Mouse (Mus musculus) kidney, adult 18-20 months (tissue): ENCODE results near the gene Tmed1.
"Not testable (repeated sequence)": the region's sequence is repeated elsewhere in the genome, so short reads cannot be mapped to it uniquely, and the experiment has no call there.

Experiments
- DNase-seq: peaks from one replicate; pipeline ENCODE4 v3.0.0; 2021

Gene Tmed1

DNA sequence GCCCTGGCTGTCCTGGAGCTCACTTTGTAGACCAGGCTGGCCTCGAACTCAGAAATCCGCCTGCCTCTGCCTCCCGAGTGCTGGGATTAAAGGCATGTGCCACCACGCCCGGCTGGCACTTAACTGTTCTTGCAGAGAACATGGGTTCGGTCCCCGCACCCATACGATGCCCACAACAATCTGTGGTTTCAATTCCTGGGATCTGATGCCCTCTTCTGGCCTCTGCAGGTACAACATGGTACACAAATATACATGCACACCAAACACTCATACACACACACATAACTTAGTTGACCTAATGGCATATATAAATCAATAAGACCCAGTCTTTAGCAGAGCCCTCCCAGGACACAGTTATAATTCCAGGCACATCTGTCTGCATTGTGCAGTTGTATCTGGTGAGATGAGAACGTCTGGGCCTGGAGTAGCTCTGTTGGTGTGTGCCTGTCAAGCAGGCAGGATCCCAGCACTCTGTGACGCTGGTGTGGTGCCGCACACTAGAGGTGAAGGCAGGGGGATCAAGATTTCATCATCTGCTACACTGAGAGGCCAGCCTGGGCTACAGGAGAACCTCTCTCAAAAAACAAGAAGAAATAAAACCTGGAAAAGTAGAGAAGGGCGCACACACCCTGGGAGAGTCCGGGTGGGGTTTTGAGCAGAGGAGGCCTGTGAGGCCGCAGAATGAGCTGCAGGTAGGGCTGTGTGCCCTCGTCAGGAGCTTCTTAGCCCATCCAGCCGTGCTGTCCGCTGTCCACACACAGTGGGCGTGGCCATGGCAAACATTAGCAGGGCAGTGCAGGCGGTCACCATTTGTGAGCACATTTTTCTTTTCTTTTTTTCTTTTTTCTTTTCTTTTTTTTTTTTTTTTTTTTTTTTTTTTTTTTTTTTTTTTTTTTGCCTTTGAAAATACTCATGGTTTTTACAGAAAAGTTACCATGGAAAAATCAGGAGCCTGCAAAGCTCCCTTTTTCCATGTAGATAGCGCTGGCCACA, 40.7 kb downstream of the Tmed1 start:
- peak; percentile 77 for DNase-seq

DNA sequence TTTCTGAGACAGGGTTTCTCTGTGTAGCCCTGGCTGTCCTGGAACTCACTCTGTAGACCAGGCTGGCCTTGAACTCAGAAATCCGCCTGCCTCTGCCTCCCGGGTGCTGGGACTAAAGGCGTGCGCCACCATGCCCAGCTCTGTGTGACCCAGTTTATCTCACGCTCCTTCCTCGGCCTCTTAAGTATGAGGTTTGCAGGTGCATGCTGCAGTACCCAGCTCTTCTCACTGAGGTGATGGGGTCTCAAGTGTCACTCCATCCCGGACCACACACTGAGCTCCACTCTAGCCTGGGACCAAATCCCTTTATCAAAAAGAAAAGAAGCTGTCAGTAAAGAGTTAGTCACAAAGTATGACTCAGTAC, 45.5 kb downstream of the Tmed1 start:
- not testable (repeated sequence) for DNase-seq

DNA sequence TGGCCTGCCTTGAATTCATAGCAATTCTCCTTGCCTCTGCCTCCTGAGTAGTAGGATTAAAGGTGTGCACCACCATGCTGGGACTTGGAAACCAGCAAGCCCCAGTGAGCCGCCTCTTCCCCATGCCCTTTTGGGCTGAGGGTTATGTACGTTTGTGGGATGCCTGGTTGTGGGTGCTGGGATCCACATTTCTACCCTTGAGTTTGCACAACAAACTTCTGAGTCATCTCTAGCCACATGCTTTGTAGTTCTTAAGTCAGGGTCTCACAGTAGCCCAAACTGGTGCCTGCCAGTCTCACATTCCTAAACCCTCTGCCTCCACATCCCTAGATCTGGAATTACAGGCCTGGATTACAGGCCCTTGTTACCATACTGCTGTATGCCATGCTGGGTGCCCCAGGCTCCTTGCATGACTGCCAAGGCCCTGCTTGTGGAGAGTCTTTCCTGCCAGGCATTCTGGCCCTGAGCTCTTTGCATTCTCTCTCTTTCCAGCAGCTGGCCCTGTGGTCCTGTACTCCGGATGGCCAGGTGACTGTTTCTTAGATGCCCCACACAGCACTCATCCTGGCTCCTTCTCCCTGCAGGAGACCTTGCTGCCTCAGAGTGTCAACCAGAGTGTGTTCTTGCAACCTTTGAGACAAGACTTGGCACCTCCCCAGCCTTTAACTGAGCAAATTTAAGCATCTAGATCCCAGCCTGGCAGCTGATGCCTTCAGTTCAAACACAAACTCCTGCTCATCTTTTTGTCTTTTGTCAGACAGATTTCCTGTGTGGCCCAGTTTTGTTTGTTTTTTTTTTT, 46.1 kb downstream of the Tmed1 start:
- no peak for DNase-seq

DNA sequence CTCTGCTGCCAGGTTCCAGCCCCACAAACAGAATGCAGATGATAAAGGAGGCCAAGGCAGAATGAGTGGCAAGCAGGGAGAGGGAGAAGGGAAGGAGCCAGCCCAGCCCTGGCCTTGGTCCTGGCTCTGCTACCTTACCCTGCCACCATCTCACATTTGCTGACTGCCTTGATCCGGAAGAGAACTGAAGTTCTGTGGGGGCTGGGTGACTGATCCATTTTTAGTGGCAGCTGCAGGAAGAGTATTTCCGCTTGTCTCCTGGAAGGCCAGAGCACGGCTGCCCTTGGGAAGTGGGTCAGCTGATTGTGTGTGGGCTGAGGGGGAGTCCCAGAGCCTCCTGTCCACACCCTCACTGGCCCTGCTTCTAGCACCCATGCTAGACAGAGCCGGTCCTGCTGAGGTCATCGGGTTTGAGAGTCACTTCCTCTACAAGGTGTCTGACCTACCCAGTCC, 46.9 kb downstream of the Tmed1 start:
- DNase-seq: peak; percentile 58

DNA sequence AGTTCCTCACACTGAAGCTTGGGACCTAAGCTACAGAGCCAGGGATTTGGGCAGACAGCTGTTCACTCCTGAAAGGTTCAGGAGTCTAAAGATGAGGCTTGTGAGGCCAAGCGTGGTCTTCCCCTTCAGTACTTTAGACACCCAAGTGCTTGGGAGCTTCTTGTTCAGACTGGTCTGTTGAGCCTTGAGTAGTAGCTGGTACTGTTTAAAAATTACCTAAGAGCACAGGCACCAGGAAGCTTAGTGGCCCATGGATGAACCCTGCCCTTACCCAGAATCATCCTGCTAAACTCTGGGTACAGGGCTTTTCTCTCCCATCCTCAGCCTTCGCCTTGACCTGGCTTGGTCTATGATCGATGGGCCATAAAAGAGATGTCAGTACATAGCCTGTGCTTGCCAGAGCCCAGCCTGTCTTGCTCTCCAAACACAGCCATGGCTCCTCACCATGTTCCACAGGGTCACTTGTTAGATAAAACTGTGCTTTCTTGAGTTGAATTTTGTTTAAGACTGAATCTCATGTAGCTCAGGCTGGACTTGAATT, 49.6 kb downstream of the Tmed1 start:
- peak; percentile 28 for DNase-seq

DNA sequence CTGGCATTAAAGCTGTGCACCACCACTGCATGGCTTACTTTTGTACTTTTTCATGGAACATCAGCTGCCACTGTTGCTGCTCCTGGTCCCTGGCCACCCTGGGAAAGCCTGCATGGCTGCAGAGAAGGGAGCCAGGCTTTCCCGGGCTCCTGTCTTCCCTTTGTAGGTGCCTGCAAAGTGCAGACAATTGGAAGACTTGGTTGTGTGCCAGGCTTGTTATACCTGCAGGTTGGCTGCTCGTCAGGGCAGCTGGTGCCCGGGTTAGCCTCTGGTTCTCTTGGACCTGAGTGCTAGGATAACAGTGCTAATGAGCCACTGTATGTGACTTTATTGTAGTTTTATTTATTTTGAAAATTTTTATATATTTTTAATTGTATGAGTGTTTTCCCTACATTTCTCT, 51.2 kb downstream of the Tmed1 start:
- DNase-seq: peak; percentile 19
